Comparison of ENCODE assay signal across 23 mouse cellular contexts in the genomic region with DNA sequence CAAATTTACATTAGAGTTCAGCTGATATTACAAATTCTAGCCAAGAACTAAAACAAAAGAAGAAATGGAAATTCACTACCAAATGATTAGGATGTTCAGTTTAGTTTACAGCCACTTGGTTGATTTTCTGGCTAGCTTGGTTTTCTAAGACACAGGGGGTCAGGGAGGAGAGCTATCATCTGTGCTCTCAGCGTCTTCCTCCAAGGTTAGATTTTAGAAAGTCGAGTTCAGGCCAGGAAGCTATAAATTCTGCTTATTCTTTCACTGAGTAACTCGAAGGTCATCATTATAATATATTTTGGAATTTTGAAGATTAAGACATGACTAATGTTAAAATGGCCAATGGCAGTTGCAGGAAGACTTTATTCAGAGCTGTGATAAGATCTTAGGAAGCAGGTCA.
A peak's percentile ranks its signal among the peaks of the same experiment; 100 is the strongest.
DNase-seq lines count a peak whose midpoint lies in the region; ATAC-seq and TF ChIP-seq lines count a peak whose summit lies in the region.
"Had no signal": no experiment of that assay in that cellular context is flagged by ENCODE, and none has a peak within 500 bp of the region (broad histone marks: within the 10 kb centered on the region; RNA-seq: fewer than 3 reads in every experiment).

No protein-coding gene starts in this region.

- H3K27ac ChIP-seq in hindbrain, postnatal 0 days, result no peak overlapping the region
- H3K27ac ChIP-seq in hindbrain, embryonic 16.5 days (ENCODE audit: low read depth, low read length), result no peak overlapping the region
- H3K27ac ChIP-seq: embryonic facial prominence, embryonic 12.5 days; embryonic facial prominence, embryonic 15.5 days; gastrocnemius, adult 2 months; hindbrain, embryonic 12.5 days; hindbrain, embryonic 15.5 days had no signal

- 59% methylated on average over 3 of the region's 3 CpGs for WGBS in hindbrain, postnatal 0 days
- 65% methylated on average over 3 of the region's 3 CpGs for WGBS in hindbrain, embryonic 16.5 days

- H3K4me2 ChIP-seq in hindbrain, postnatal 0 days (ENCODE audit: low read depth, low read length), result no peak overlapping the region
- H3K4me2 ChIP-seq in hindbrain, embryonic 16.5 days (ENCODE audit: low read length), result no peak overlapping the region
- H3K4me2 ChIP-seq: embryonic facial prominence, embryonic 12.5 days; embryonic facial prominence, embryonic 15.5 days; heart, embryonic 11.5 days; hindbrain, embryonic 12.5 days; hindbrain, embryonic 15.5 days had no signal

- no peaks in the 10 kb centered on the region for H3K27me3 ChIP-seq in hindbrain, postnatal 0 days (ENCODE audit: insufficient read depth, low read length)
- H3K27me3 ChIP-seq in hindbrain, embryonic 16.5 days (replicated peaks; ENCODE audit: control insufficient read depth, insufficient read depth, low read length), result no peaks in the 10 kb centered on the region
- H3K27me3 ChIP-seq: embryonic facial prominence, embryonic 12.5 days; embryonic facial prominence, embryonic 15.5 days; hindbrain, embryonic 15.5 days had no signal

- peaks cover 14% of the 10 kb centered on the region for H3K4me1 ChIP-seq in hindbrain, postnatal 0 days (ENCODE audit: insufficient read depth, low read length)
- H3K4me1 ChIP-seq in hindbrain, embryonic 16.5 days (ENCODE audit: control insufficient read depth, insufficient read depth, low read depth, low read length), result peaks cover 6% of the 10 kb centered on the region; the same call in 1 of the 2 replicates

- H3K4me3 ChIP-seq in hindbrain, postnatal 0 days (ENCODE audit: low read length), result no peak overlapping the region
- H3K4me3 ChIP-seq in hindbrain, embryonic 16.5 days (ENCODE audit: low read length), result no peak overlapping the region
- H3K4me3 ChIP-seq: embryonic facial prominence, embryonic 12.5 days; embryonic facial prominence, embryonic 15.5 days; gastrocnemius, adult 2 months; hindbrain, embryonic 12.5 days; hindbrain, embryonic 15.5 days had no signal

- H3K36me3 ChIP-seq in hindbrain, postnatal 0 days (ENCODE audit: insufficient read depth, low read length), result no peaks in the 10 kb centered on the region
- H3K36me3 ChIP-seq in hindbrain, embryonic 16.5 days (ENCODE audit: control insufficient read depth, insufficient read depth, low read length), result no peaks in the 10 kb centered on the region
- H3K36me3 ChIP-seq: embryonic facial prominence, embryonic 12.5 days; embryonic facial prominence, embryonic 15.5 days; hindbrain, embryonic 12.5 days; hindbrain, embryonic 15.5 days had no signal

- DNase-seq in cerebellum, adult 9-10 months, result peak; percentile 69
- no peak for DNase-seq in cerebellum, adult 11-12 months
- peak; percentile 31 for DNase-seq in hindbrain, postnatal 0 days (ENCODE audit: low spot score)
- peak; percentile 20 for DNase-seq in kidney, postnatal 14 days
- DNase-seq in kidney, adult 8-10 months, result no peak
- DNase-seq in MN1 (ENCODE audit: low spot score), result no peak
- DNase-seq: adrenal gland, postnatal 14 days; forebrain, postnatal 0 days; gastrocnemius, adult 2 months; gastrocnemius, postnatal 14 days; heart, adult 11 months; kidney, adult 18-20 months had no signal

- H3K9me3 ChIP-seq in hindbrain, postnatal 0 days (ENCODE audit: low read length), result no peaks in the 10 kb centered on the region
- no peaks in the 10 kb centered on the region for H3K9me3 ChIP-seq in hindbrain, embryonic 16.5 days (ENCODE audit: control insufficient read depth, low read length)
- H3K9me3 ChIP-seq: embryonic facial prominence, embryonic 12.5 days; embryonic facial prominence, embryonic 15.5 days; hindbrain, embryonic 12.5 days; hindbrain, embryonic 15.5 days had no signal

- ATAC-seq in hindbrain, postnatal 0 days, result no peak
- ATAC-seq in hindbrain, embryonic 16.5 days, result no peak
- ATAC-seq: activated CD4-positive, CD25-positive, alpha-beta regulatory T cell, adult 4 months; CD4-positive, CD25-positive, alpha-beta regulatory T cell, adult 4 months; forebrain, embryonic 14.5 days; forebrain, postnatal 0 days; inflammation-experienced regulatory T-cells, adult 6 months; intestine, embryonic 16.5 days had no signal

- no peak overlapping the region for H3K9ac ChIP-seq in hindbrain, postnatal 0 days (replicated peaks; ENCODE audit: low read length)
- H3K9ac ChIP-seq in hindbrain, embryonic 16.5 days (ENCODE audit: low read depth, low read length), result no peak overlapping the region
- H3K9ac ChIP-seq: embryonic facial prominence, embryonic 12.5 days; embryonic facial prominence, embryonic 15.5 days; forebrain, postnatal 0 days; hindbrain, embryonic 12.5 days; hindbrain, embryonic 15.5 days had no signal

- TF ChIP-seq CTCF in hindbrain, postnatal 0 days (IDR thresholded peaks at IDR 0.05; ENCODE audit: low read depth), result no peak

Comparison
In these comparisons a context has a peak if more than half of its experiments do, and no peak if none do; other contexts are left out.
1. DNase-seq: peak in cerebellum, adult 9-10 months (single experiment), hindbrain, postnatal 0 days (single experiment) and kidney, postnatal 14 days (single experiment); none in cerebellum, adult 11-12 months (single experiment), kidney, adult 8-10 months (0 of 2) and MN1 (single experiment).